Mouse (Mus musculus) telencephalon, adult 2 months (tissue): ENCODE measurements around the gene Pde4a.

Experiments
- DNase-seq: peaks from one replicate; pipeline ENCODE4 v3.0.0-alpha.2; 2011; ENCODE audit warnings: low read depth, low spot score

The Pde4a gene

GRCm38 (mm10) chr9:21183421-21183820 is 17.9 kb downstream of the Pde4a start:
- DNase-seq, result no peak

DNA sequence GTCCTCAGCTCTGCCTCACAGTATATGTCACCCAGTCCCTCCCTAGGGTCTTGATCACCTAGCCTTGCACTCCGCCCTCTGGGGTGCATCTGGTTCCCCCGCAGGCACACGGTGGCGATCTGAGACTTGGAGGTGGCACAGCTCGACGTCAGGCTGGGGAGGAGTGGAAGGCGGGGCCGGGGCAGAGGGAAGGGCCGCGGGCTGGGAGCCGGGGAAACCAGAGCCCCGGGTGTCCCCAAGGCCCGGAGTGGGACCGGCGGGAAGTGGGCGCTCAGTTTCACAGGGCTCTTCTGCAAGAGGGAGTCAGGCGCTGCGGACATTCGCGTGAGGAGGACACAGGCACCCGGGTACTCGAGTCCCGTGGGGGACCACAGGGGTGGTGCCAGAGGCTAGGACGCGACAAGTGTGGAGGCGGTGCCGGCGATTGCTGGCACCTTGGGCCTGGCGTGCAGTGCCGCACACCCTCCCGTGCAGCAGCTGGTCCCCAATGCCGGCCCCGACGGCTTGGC is 18.4 kb downstream of the Pde4a start:
- no peak for DNase-seq

GRCm38 (mm10) chr9:21184733-21185132 is 19.2 kb downstream of the Pde4a start:
- DNase-seq, result no peak

DNA sequence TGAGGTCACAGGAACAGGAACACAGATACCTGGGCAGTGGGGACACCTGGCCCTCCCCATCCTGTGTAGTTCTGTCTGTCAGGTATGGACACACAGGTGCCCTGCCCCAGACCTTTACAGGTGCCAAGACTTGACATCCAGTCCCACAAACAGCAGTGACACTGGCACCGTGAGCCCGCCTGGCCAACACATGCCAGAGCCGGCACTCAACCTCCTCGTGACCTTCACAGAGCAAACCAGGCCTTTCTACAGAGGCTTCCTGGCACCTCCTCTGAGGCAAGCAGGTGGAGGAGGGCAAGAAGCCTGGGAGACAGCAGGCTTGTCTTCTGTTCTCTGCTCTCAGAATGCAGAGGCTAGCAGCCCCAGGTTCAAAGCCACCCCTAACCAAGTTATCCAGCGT is 19.9 kb downstream of the Pde4a start:
- DNase-seq, result no peak

DNA sequence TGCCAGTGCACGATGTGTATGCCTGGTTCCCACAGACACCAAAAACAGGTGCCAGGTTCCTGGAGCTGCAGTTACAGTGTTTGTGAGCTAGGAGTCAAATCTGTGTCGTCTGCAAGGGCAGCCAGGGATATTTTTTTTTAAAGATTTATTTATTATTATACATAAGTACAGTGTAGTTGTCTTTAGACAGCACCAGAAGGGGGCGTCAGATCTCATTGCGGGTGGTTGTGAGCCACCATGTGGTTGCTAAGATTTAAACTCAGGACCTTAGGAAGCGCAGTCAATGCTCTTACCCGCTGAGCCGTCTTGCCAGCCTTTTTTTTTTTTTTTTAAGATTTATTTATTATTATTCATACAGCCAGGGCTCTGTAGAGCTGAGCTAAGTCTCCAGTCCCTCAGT is 24.4 kb downstream of the Pde4a start:
- no peak for DNase-seq

DNA sequence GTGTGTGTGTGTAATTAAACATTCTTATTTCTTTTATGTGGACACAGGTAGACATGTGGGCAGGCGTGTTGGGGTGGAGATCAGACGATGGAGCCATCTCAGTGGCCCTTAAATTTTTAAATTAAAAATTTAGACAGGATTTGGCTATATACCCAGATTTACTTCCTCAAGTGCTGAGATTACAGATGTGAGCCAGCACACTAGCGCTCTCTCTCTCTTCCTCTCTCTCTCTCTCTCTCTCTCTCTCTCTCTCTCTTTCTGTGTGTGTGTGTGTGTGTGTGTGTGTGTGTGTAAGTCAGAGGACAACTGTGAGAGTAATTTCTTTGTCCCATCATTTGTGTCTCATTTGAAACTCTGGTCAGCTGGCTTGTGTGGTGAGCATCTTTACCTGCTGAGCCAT is 25.2 kb downstream of the Pde4a start:
- no peak for DNase-seq

GRCm38 (mm10) chr9:21193786-21194185 is 28.3 kb downstream of the Pde4a start:
- DNase-seq, result no peak

GRCm38 (mm10) chr9:21194787-21195493 is 29.4 kb downstream of the Pde4a start:
- no peak for DNase-seq

- peak; percentile 71 for DNase-seq
These were observed 30.4 kb downstream of the Pde4a start for GRCm38 (mm10) chr9:21195736-21196505.

DNA sequence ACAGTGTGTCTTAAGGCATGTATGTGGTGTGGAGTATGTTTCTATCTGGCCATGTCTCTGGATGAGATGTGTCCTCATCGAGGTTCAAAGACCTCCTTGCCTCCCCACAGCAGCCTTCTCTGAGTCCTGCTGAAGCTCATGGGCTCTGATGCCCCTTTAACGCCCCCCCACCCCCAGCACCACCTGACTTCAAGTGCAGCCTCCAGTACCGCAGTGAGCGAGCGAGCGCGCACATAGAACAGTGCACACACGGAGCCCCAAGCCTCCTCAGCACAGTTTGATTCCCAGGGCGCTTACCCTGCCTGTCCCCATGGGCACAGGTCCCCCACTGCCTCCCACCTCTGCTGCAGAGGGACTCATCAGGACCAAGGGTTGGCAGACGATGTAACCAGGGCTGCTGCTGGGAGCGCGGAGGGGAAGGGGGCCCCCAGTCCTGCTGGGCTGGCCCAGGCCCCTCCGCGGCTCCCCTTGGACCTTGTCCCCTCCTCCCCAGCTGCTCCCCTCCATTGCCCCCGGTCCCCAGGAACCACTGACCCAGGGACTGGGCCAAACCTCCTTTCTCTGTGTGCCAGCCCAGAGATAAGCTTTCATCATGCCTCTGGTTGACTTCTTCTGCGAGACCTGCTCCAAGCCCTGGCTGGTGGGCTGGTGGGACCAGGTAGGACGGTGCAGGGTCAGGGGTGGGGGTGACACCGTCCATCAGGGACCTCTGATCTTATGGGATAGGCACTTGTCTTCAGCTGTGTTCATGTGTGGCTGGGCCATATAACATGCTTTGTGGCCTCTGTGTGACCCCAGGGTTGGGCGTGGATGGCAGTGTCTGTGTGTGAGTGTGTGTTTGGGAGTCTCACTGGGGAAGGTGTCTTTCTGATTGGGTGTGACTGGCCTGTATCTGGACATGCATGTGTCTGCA is 31.3 kb downstream of the Pde4a start:
- DNase-seq, result peak; percentile 67

- DNase-seq, result peak; percentile 90
These were observed 32.5 kb downstream of the Pde4a start for GRCm38 (mm10) chr9:21197981-21198380.

GRCm38 (mm10) chr9:21198960-21199359 is 33.4 kb downstream of the Pde4a start:
- no peak for DNase-seq

GRCm38 (mm10) chr9:21204156-21204527 is 38.6 kb downstream of the Pde4a start:
- DNase-seq, result no peak

DNA sequence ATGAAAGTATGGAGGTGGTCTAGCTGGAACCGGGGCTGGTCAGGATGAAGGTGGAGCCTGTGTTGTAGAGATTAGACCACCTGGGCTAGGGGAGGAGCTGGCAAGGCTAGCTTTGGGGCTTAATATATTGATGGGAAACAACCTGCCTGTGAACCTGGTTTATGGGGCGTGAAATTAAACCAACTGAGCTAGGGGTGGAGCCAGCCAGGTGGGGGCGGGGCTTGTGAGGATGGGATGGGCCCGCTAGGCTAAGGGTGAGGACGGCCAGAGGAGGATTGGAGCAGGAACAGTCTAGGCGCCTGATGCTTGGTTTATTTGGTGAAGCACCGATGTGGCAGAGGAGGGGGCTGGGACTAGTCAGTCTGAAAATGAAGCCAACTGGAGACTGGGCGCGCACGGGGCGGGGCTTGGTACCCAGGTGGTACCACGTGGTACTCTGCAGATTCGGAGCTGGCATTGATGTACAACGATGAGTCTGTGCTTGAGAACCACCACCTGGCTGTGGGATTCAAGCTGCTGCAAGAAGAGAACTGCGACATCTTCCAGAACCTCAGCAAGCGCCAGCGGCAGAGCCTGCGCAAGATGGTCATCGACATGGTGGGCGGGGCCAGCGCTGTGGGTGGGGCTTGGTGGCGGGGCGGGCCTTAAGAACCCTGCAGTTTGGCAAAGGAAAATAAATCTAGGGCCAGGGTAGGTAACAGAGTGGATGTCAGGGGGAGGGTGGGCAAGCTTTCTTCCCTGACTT is 39.2 kb downstream of the Pde4a start:
- DNase-seq, result no peak

- no peak for DNase-seq
These were observed 41.3 kb downstream of the Pde4a start for GRCm38 (mm10) chr9:21206848-21207247.

DNA sequence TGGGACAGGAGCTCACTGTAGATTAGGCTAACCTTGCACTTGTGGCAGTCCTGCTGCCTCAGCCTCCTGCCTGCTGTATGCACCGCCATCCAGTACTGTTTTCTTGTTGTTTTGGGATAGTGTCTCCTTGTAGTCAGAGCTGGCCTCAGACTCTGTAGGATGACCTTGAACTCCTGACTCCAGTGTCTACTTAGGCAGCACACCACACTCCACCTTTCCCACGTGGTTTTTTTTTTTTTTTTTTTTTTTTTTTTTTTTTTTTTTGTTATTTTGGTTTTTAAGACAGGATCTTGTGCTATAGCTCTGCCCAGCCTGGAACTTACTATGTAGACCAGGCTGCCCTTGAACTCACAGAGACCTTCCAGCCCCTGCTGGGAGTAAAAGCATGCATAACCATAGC is 43.1 kb downstream of the Pde4a start:
- no peak for DNase-seq

DNA sequence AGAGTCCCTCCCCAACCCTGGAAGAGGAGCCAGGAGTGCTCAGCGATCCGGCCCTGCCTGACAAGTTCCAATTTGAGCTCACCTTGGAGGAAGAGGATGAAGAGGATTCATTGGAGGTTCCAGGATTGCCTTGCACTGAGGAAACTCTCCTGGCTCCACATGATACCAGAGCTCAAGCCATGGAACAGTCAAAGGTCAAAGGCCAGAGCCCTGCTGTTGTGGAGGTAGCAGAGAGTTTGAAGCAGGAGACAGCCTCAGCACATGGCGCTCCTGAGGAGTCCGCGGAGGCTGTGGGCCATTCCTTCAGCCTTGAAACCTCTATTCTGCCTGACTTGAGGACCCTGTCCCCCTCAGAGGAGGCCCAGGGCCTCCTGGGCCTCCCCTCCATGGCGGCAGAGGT is 45.3 kb downstream of the Pde4a start:
- DNase-seq, result no peak

- no peak for DNase-seq
These were observed 46.1 kb downstream of the Pde4a start for GRCm38 (mm10) chr9:21211624-21212023.

DNA sequence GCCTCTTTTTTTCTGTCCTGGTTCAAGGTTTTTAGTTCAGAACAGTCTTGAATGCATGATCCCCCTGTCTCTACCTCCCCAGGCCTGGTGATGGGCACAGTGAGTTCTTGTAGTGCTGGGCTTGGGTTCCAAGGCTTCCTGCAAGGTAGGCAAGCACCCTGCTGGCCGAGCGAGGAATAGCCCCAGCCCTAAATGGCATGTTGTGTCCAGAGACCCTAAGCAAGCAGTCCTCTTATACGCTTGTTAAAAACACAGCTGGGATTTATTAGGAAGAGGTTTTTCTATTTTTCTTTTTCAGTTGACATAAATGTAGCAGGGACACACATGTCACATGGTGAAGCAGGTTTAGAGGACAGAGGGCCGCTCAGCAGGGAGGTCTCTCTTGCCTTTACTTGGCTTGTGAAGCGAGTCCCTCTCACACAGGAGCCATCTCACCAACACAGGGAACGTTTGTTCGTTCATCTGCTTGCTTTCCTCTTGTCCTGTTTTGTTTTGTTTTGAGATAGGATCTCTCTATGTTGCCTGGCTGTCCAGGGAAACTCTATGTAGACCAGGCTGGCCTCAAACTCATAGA is 48.2 kb downstream of the Pde4a start:
- no peak for DNase-seq

DNA sequence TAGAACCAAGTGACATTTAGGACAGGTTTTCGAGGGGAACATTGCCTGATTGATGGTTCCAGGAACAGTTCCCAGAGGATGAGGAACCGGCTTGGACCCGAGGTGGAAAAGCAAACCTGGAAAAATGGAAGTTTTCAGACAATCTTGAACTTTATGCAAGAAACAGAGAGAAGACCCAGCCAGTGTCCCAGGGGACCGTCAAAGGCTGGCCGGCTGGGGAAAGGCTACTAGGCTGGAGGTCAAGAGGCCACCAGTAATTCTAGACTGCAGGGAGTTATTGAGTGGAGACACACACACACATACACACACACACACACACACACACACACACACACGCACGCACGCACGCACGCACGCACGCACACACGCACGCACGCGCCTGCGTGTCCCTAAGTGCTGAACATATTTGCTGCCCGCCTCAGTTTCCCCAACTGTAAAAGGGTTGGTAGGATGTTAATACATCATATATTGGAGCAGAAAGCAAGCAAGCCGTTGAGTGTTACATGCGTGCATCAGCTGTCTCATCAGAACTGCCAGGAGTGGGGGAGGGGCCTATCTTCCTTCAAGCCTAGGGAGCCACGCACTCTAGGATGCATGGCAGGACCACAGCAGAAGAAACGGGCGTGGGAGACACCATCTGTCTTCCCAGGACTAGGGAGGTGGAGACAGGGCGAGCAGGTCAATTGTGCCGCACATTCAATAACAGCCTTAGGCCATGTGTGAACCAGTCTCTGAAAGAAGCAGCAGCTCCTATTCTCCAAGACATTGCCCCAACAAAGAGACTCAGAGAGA is 50.7 kb downstream of the Pde4a start:
- no peak for DNase-seq
